ENCODE assay signal across 8 mouse cellular contexts in genomic region chr15:81694891-81695290, GRCm38 (mm10). TPM values are rescaled to one million over a fixed set of nuclear protein-coding genes. Genes with fewer than 3 reads are reported as not detected.
DNase-seq lines count a peak whose midpoint lies in the region; ATAC-seq and TF ChIP-seq lines count a peak whose summit lies in the region.

No protein-coding gene starts in this region.

- intact Hi-C loops in heart, postnatal 14 days (cut with DNase I): loop anchor here (1.0 kb wide), 1 partner anchor 31 kb away; no protein-coding TSS in a partner anchor

- peak overlapping the region; percentile 59 to 63 for H3K4me3 ChIP-seq in heart, embryonic 14.5 days (ENCODE audit: control insufficient read depth in 1 of 2, insufficient read depth in 1 of 2, low read depth in 1 of 2, low read length in 2 of 2)
- H3K4me3 ChIP-seq in cortical plate, adult 2 months (ENCODE audit: insufficient read depth, low read length): peak overlapping the region; percentile 51
- peak overlapping the region; percentile 56 for H3K4me3 ChIP-seq in hindbrain, embryonic 14.5 days (replicated peaks; ENCODE audit: low read length)
- H3K4me3 ChIP-seq in midbrain, embryonic 13.5 days (replicated peaks): peak overlapping the region; percentile 56

- peak overlapping the region; percentile 79 for H3K9ac ChIP-seq in heart, embryonic 14.5 days (ENCODE audit: low read length)
- peak overlapping the region; percentile 83 for H3K9ac ChIP-seq in hindbrain, embryonic 14.5 days
- peak overlapping the region; percentile 80 for H3K9ac ChIP-seq in midbrain, embryonic 13.5 days (replicated peaks)

- no peak for DNase-seq in heart, postnatal 14 days
- no peak for DNase-seq in hindbrain, embryonic 14.5 days (ENCODE audit: low spot score)
- DNase-seq in thymus, adult 18-20 months: no peak
- no peak for DNase-seq in gastrocnemius, postnatal 4 days (ENCODE audit: low spot score in 2 of 2)

- H3K27me3 ChIP-seq in heart, embryonic 14.5 days (ENCODE audit: control insufficient read depth, insufficient read depth, low read length): peaks cover 45% of the 10 kb centered on the region
- H3K27me3 ChIP-seq in hindbrain, embryonic 14.5 days (ENCODE audit: control insufficient read depth, insufficient read depth, low read length): peaks cover 40% of the 10 kb centered on the region
- H3K27me3 ChIP-seq in midbrain, embryonic 13.5 days: peaks cover 57% of the 10 kb centered on the region

- ATAC-seq in heart, embryonic 14.5 days (ENCODE audit: insufficient number of reproducible peaks, insufficient read depth, low FRiP score, low read depth): no peak
- no peak for ATAC-seq in hindbrain, embryonic 14.5 days (ENCODE audit: low FRiP score)
- ATAC-seq in midbrain, embryonic 13.5 days: 0 out of 2 replicates have a peak, but pooled peaks have one; percentile 8
- no peak for ATAC-seq in monocyte, adult 5-6 weeks (replicated peaks; ENCODE audit: insufficient number of reproducible peaks, low FRiP score, low TSS enrichment, poor library complexity, severe bottlenecking)

- H3K27ac ChIP-seq in heart, embryonic 14.5 days (replicated peaks in 1 of 2; ENCODE audit: control insufficient read depth in 1 of 2, insufficient read depth in 1 of 2, low read depth in 2 of 2, low read length in 2 of 2): no peak overlapping the region
- no peak overlapping the region for H3K27ac ChIP-seq in cortical plate, adult 2 months (ENCODE audit: insufficient read depth, low read length)
- H3K27ac ChIP-seq in hindbrain, embryonic 14.5 days: peak overlapping the region; percentile 5; the same call in 1 of the 2 replicates
- no peak overlapping the region for H3K27ac ChIP-seq in midbrain, embryonic 13.5 days

- no peaks in the 10 kb centered on the region for H3K9me3 ChIP-seq in heart, embryonic 14.5 days (ENCODE audit: control insufficient read depth, low read length)
- H3K9me3 ChIP-seq in hindbrain, embryonic 14.5 days (ENCODE audit: control insufficient read depth, low read length): no peaks in the 10 kb centered on the region
- no peaks in the 10 kb centered on the region for H3K9me3 ChIP-seq in midbrain, embryonic 13.5 days

- no peaks in the 10 kb centered on the region for H3K36me3 ChIP-seq in heart, embryonic 14.5 days (ENCODE audit: control insufficient read depth, insufficient read depth, low read length)
- H3K36me3 ChIP-seq in hindbrain, embryonic 14.5 days (replicated peaks; ENCODE audit: control insufficient read depth, insufficient read depth): no peaks in the 10 kb centered on the region
- H3K36me3 ChIP-seq in midbrain, embryonic 13.5 days: no peaks in the 10 kb centered on the region

- no peak for TF ChIP-seq POLR2A in cortical plate, adult 2 months (IDR thresholded peaks at IDR 0.05; ENCODE audit: extremely low read depth, insufficient read depth, low read length)

- H3K4me1 ChIP-seq in heart, embryonic 14.5 days (ENCODE audit: control insufficient read depth in 2 of 2, insufficient read depth in 2 of 2, low read length in 2 of 2): peaks cover 2 to 9% of the 10 kb centered on the region in 2 experiments; a peak in 3 of 4 replicates
- no peaks in the 10 kb centered on the region for H3K4me1 ChIP-seq in cortical plate, adult 2 months (ENCODE audit: control insufficient read depth, insufficient read depth, low read length)
- H3K4me1 ChIP-seq in hindbrain, embryonic 14.5 days (replicated peaks; ENCODE audit: control insufficient read depth, insufficient read depth, low read length): peaks cover 17% of the 10 kb centered on the region; the same call in 1 of the 2 replicates
- H3K4me1 ChIP-seq in midbrain, embryonic 13.5 days (replicated peaks): peaks cover 24% of the 10 kb centered on the region

- TF ChIP-seq CTCF in cortical plate, adult 2 months (IDR thresholded peaks at IDR 0.05; ENCODE audit: extremely low read depth, insufficient read depth, low read length): no peak

- H3K4me2 ChIP-seq in heart, embryonic 14.5 days (ENCODE audit: low read length): peak overlapping the region; percentile 99
- peak overlapping the region; percentile 95 for H3K4me2 ChIP-seq in hindbrain, embryonic 14.5 days (replicated peaks)
- peak overlapping the region; percentile 91 for H3K4me2 ChIP-seq in midbrain, embryonic 13.5 days (replicated peaks)

- WGBS in heart, embryonic 14.5 days: 21% methylated on average over 16 of the region's 19 CpGs
- WGBS in hindbrain, embryonic 14.5 days: 30% methylated on average over 14 of the region's 19 CpGs
- 24% methylated on average over 19 of the region's 19 CpGs for whole genome bisulfite sequencing in midbrain, embryonic 13.5 days

RNA-seq across cellular contexts. Expression of gene Chadl, which starts 2.2 kb away (rescaled TPM):
- 1.1 and 1.3 TPM in 2 replicates for polyA plus RNA-seq in heart, embryonic 14.5 days (2014; fragmentation: Nextera tagmentation; extraction: Ambion mirVana)
- total RNA-seq in heart, postnatal 14 days (2021): 1 to 10 TPM; 1.0 to 1.1 TPM
- polyA plus RNA-seq in cortical plate, adult 2 months (2012; rRNA removed): 22.3 and 23.6 TPM in 2 replicates
- polyA plus RNA-seq in hindbrain, embryonic 14.5 days (2014; fragmentation: Nextera tagmentation; extraction: Ambion mirVana): 29.7 and 32.0 TPM in 2 replicates
- 9.6 and 11.9 TPM in 2 replicates for polyA plus RNA-seq in midbrain, embryonic 13.5 days (2015; fragmentation: Nextera tagmentation; extraction: Ambion mirVana)
- 1 to 10 TPM; 3.7 to 5.2 TPM for total RNA-seq in gastrocnemius, postnatal 4 days (2021)
- total RNA-seq in monocyte, adult 5-6 weeks (2017): 0.29 TPM in 1 of 3 replicates, not detected in the others

RNA-seq across cellular contexts. Expression of gene L3mbtl2, which starts 31.2 kb away (rescaled TPM):
- polyA plus RNA-seq in heart, embryonic 14.5 days (2014; fragmentation: Nextera tagmentation; extraction: Ambion mirVana): 14.0 and 15.0 TPM in 2 replicates
- 1 to 10 TPM; 9.4 to 9.6 TPM for total RNA-seq in heart, postnatal 14 days (2021)
- 29.6 and 32.7 TPM in 2 replicates for polyA plus RNA-seq in cortical plate, adult 2 months (2012; rRNA removed)
- 26.2 and 27.9 TPM in 2 replicates for polyA plus RNA-seq in hindbrain, embryonic 14.5 days (2014; fragmentation: Nextera tagmentation; extraction: Ambion mirVana)
- 31.8 and 34.0 TPM in 2 replicates for polyA plus RNA-seq in midbrain, embryonic 13.5 days (2015; fragmentation: Nextera tagmentation; extraction: Ambion mirVana)
- total RNA-seq in gastrocnemius, postnatal 4 days (2021): 10 to 100 TPM in 1 of 2 experiments, 1 to 10 TPM in 1; 8.1 to 10.9 TPM
- 13.0 to 31.2 TPM (median 13.7 TPM) in 3 replicates for total RNA-seq in monocyte, adult 5-6 weeks (2017)

RNA-seq across cellular contexts. Expression of gene Zc3h7b, which starts 50.0 kb away (rescaled TPM):
- 23.1 and 26.6 TPM in 2 replicates for polyA plus RNA-seq in heart, embryonic 14.5 days (2014; fragmentation: Nextera tagmentation; extraction: Ambion mirVana)
- total RNA-seq in heart, postnatal 14 days (2021): 10 to 100 TPM; 74.9 to 78.7 TPM
- 89.7 and 93.8 TPM in 2 replicates for polyA plus RNA-seq in cortical plate, adult 2 months (2012; rRNA removed)
- polyA plus RNA-seq in hindbrain, embryonic 14.5 days (2014; fragmentation: Nextera tagmentation; extraction: Ambion mirVana): 58.9 and 62.7 TPM in 2 replicates
- polyA plus RNA-seq in midbrain, embryonic 13.5 days (2015; fragmentation: Nextera tagmentation; extraction: Ambion mirVana): 41.6 and 48.4 TPM in 2 replicates
- 10 to 100 TPM; 54.8 to 54.9 TPM for total RNA-seq in gastrocnemius, postnatal 4 days (2021)
- total RNA-seq in monocyte, adult 5-6 weeks (2017): 6.6 to 14.2 TPM (median 7.1 TPM) in 3 replicates

RNA-seq across cellular contexts. Expression of gene Rangap1, which starts 50.4 kb away (rescaled TPM):
- 71.1 and 75.3 TPM in 2 replicates for polyA plus RNA-seq in heart, embryonic 14.5 days (2014; fragmentation: Nextera tagmentation; extraction: Ambion mirVana)
- total RNA-seq in heart, postnatal 14 days (2021): 10 to 100 TPM; 28.1 to 35.2 TPM
- 151 and 154 TPM in 2 replicates for polyA plus RNA-seq in cortical plate, adult 2 months (2012; rRNA removed)
- 117 and 135 TPM in 2 replicates for polyA plus RNA-seq in hindbrain, embryonic 14.5 days (2014; fragmentation: Nextera tagmentation; extraction: Ambion mirVana)
- 140 and 145 TPM in 2 replicates for polyA plus RNA-seq in midbrain, embryonic 13.5 days (2015; fragmentation: Nextera tagmentation; extraction: Ambion mirVana)
- total RNA-seq in gastrocnemius, postnatal 4 days (2021): 10 to 100 TPM; 37.9 to 38.5 TPM
- 37.6 to 62.3 TPM (median 38.3 TPM) in 3 replicates for total RNA-seq in monocyte, adult 5-6 weeks (2017)
